Mouse (Mus musculus) bone marrow, adult 2 months (tissue): Measurements from ENCODE around the gene Rilp.

Source experiments
- CTCF ChIP-seq: fragments of 200-500 bp; IDR thresholded peaks from 2 replicates; pipeline ENCODE4 v1.5.1; 2011; ENCODE audit warnings: low read length, control low read depth; ENCODE audit not compliant: control insufficient read depth, insufficient read depth
- POLR2A ChIP-seq: fragments of 200-500 bp; IDR thresholded peaks from 2 replicates; pipeline ENCODE4 v1.6.1; 2011; ENCODE audit warnings: low read depth, mild to moderate bottlenecking, control low read depth, low read length, borderline replicate concordance; ENCODE audit not compliant: control insufficient read depth

DNA sequence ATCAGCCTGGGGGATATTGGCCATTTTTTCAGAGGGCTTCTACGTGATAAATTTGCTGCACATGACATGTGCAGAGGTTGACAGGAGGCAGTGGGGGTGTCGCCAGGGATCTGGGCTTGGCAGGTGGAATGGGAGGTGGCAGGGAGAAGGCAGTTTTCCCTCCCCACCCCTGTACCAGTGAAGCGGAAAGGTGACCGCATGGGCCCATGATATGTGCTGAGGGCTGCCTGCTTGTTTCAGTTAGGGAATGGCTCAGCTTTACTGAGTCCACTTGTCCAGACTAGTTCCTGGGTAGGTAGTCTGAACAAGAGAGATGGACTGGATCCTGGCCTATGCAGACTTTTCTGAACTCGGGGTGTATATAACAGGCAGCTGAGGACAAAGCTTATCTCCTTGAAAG lies 41.4 kb downstream of the Rilp start:
- TF ChIP-seq CTCF (no peak), POLR2A (no peak)
